Mouse (Mus musculus) midbrain, embryonic 16.5 days (tissue): ENCODE results near the gene Gm49486. TPM values are rescaled to one million over a fixed set of nuclear protein-coding genes. Genes with fewer than 3 reads are reported as not detected.

Source experiments
- ATAC-seq: fragments of 200-750 bp; cut with Nextera tagmentation; 2 replicates; pipeline ENCODE4 v1.8.0; 2017; ENCODE audit warnings: moderate TSS enrichment
- H3K27ac ChIP-seq: fragments of 300-500 bp; sonication (generic); 2 replicates; pipeline ENCODE4 v1.5.1; 2014; ENCODE audit warnings: mild to moderate bottlenecking, low read length, mixed read lengths
- H3K27me3 ChIP-seq: fragments of 300-500 bp; sonication (generic); 2 replicates; pipeline ENCODE4 v1.6.1; 2014; ENCODE audit warnings: low read depth, low read length, mixed read lengths; ENCODE audit not compliant: control insufficient read depth, insufficient read depth
- H3K36me3 ChIP-seq: fragments of 300-500 bp; sonication (generic); 2 replicates; pipeline ENCODE4 v1.6.1; 2014; ENCODE audit warnings: mild to moderate bottlenecking, low read length, moderate library complexity, mixed read lengths; ENCODE audit not compliant: control insufficient read depth, insufficient read depth
- H3K4me1 ChIP-seq: fragments of 300-500 bp; sonication (generic); 2 replicates; pipeline ENCODE4 v1.6.1; 2014; ENCODE audit warnings: mild to moderate bottlenecking, low read length, mixed read lengths; ENCODE audit not compliant: control insufficient read depth, insufficient read depth
- H3K4me2 ChIP-seq: fragments of 300-500 bp; sonication (generic); 2 replicates; pipeline ENCODE4 v1.6.1; 2014; ENCODE audit warnings: mild to moderate bottlenecking, low read length, mixed read lengths
- H3K4me3 ChIP-seq: fragments of 300-500 bp; sonication (generic); 2 replicates; pipeline ENCODE4 v1.5.1; 2014; ENCODE audit warnings: low read depth, mild to moderate bottlenecking, low read length, moderate library complexity, mixed read lengths
- H3K9ac ChIP-seq: fragments of 300-500 bp; sonication (generic); 2 replicates; pipeline ENCODE4 v1.6.1; 2014; ENCODE audit warnings: low read depth, low read length, mixed read lengths
- H3K9me3 ChIP-seq: fragments of 300-500 bp; sonication (generic); replicated peaks from 2 replicates; pipeline ENCODE4 v1.6.1; 2014; ENCODE audit warnings: mild to moderate bottlenecking, low read length, mixed read lengths; ENCODE audit not compliant: control insufficient read depth, poor library complexity, severe bottlenecking
- WGBS: fragments of 180-500 bp; shearing (Covaris S2); extraction: QIAGEN DNeasy Blood & Tissue Kit; methylation state at CpG from one replicate; pipeline ENCODE4 v1.1.7; 2014; 5-methylcytosine and 5-hydroxymethylcytosine counted together
- polyA plus RNA-seq: library from polyadenylated mRNA; unstranded; fragments of >200 nt; fragmentation: Nextera tagmentation; extraction: Ambion mirVana; gene quantifications from 2 replicates; pipeline ENCODE4 v1.2.1, GENCODE M21; 2015

Gm49486 gene
- polyA plus RNA-seq, 1 experiment from 2014 or later: 1.3 TPM

DNA sequence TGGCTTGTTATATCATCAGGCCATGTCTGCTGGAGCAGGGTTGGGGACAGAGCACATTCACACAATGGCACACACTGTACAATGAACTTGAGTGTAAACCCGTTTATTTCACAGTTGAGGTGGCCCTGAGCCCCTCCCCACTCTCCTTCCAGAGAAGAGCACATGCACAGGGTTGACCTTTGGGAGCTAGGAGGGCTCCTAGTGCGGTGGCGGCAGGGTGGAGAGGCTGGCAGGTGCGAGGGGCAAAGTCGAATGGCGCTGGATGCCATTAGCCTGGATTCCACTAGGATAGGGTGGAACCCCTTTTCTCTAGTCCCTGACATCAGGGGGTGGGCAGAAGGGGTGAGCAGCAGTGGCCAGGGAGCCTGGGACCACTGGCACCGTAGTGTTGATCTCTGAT lies 57.0 kb downstream of the Gm49486 start:
- Histone ChIP-seq H3K9ac (no peak overlapping the region), H3K27ac (no peak overlapping the region), H3K9me3 (no peaks in the 10 kb centered on the region), H3K4me2 (no peak overlapping the region), H3K36me3 (0 out of 2 replicates have a peak, but pooled peaks cover 2% of the 10 kb centered on the region), H3K4me3 (no peak overlapping the region), H3K4me1 (no peaks in the 10 kb centered on the region), H3K27me3 (no peaks in the 10 kb centered on the region)
- 95% methylated on average over 7 of the region's 7 CpGs for WGBS
- no peak for ATAC-seq

DNA sequence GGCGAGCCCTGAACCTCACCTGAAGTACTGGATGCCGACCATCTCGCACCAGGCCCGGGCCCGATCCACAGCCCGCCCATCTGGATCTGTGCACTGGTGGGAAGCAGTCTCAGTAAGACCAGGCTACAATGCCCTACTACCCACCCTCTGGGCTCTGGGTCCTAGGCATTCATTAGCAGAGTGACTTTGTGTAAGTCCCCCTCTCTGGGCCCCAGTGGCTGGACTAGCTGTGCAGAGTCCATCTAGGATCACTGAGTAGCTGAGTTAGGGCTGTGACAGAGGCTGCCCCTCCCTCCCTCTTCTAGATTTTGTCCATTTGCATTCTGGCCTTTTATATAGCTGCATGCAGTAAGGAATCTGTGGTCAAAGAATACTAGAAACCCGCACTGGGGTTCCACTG lies 57.9 kb downstream of the Gm49486 start:
- H3K4me1 ChIP-seq: no peaks in the 10 kb centered on the region
- no peak overlapping the region for H3K4me3 ChIP-seq
- no peak for ATAC-seq
- H3K36me3 ChIP-seq: 0 out of 2 replicates have a peak, but pooled peaks cover 2% of the 10 kb centered on the region
- WGBS: 91% methylated on average over 7 of the region's 7 CpGs
- H3K9ac ChIP-seq: no peak overlapping the region
- H3K4me2 ChIP-seq: no peak overlapping the region
- H3K27me3 ChIP-seq: no peaks in the 10 kb centered on the region
- H3K27ac ChIP-seq: no peak overlapping the region
- no peaks in the 10 kb centered on the region for H3K9me3 ChIP-seq

DNA sequence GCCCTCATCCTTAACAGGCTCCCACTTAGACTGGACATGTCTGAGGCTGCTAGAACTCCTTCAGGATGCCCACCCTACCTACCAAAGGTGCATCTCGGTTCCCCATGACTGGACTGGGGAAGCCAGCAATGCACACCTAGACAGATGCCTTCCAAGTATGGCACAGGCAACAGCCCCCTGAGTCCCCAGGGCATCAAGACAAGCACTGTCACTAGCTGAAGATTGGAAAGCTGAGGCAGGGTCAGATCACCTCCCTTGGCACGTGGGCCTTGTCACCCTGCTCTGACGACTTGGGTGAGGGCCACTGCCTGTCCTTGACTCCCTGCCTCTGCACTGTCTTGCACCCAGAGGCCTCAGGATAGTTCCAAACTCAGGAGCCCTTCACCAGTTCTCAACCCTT lies 59.2 kb downstream of the Gm49486 start:
- Histone ChIP-seq H3K36me3 (0 out of 2 replicates have a peak, but pooled peaks cover 2% of the 10 kb centered on the region), H3K4me1 (no peaks in the 10 kb centered on the region), H3K27ac (no peak overlapping the region), H3K9ac (no peak overlapping the region), H3K4me3 (no peak overlapping the region), H3K9me3 (no peaks in the 10 kb centered on the region), H3K27me3 (no peaks in the 10 kb centered on the region), H3K4me2 (no peak overlapping the region)
- ATAC-seq: no peak
- WGBS: 89% methylated on average over 3 of the region's 3 CpGs

DNA sequence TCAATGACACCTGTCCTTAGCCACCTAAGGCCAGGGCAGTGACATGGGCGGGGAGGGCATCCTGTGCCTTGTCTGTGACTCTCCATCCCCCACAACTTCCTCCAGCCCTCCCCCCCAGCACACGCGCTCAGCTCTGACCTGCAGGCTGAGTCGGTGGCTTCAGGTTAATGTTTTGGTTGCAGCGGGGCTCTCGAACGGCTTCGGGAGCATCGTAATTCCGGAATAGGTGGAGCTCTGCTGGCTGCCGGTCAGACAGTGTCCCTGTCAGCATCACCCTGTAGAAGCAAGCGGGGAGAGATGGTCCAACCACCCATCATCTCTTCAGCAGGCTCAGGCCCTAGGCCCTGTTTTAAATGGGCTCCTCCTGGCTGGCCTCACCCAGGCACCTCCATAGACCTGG lies 60.2 kb downstream of the Gm49486 start:
- 96% methylated on average over 12 of the region's 12 CpGs for WGBS
- Histone ChIP-seq H3K27me3 (no peaks in the 10 kb centered on the region), H3K9me3 (no peaks in the 10 kb centered on the region), H3K9ac (no peak overlapping the region), H3K27ac (no peak overlapping the region), H3K36me3 (0 out of 2 replicates have a peak, but pooled peaks cover 2% of the 10 kb centered on the region), H3K4me2 (no peak overlapping the region), H3K4me3 (no peak overlapping the region), H3K4me1 (no peaks in the 10 kb centered on the region)
- no peak for ATAC-seq

DNA sequence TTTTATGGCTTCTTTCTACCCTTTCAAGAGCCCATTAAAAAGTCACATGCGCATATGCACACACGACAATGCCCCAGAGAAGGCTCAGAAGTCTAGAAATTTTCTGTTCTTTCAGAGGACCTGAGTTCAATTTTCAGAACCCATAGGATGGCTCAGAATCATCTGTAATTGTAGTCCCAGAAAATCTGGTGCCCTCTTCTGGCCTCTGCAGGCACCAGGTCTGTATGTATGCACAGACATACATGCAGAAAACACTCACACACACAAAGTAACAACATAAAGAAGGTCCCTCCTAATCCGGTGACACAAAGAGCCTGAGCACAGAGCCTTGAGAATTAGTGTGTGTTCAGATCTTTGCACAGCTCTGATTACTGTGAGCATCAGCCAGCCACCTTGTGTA lies 61.1 kb downstream of the Gm49486 start:
- no peak for ATAC-seq
- no peaks in the 10 kb centered on the region for H3K9me3 ChIP-seq
- WGBS: 87% methylated on average over 3 of the region's 3 CpGs
- H3K27me3 ChIP-seq: no peaks in the 10 kb centered on the region
- 0 out of 2 replicates have a peak, but pooled peaks cover 2% of the 10 kb centered on the region for H3K36me3 ChIP-seq
- H3K4me3 ChIP-seq: no peak overlapping the region
- H3K9ac ChIP-seq: no peak overlapping the region
- no peaks in the 10 kb centered on the region for H3K4me1 ChIP-seq
- H3K4me2 ChIP-seq: no peak overlapping the region
- H3K27ac ChIP-seq: no peak overlapping the region

DNA sequence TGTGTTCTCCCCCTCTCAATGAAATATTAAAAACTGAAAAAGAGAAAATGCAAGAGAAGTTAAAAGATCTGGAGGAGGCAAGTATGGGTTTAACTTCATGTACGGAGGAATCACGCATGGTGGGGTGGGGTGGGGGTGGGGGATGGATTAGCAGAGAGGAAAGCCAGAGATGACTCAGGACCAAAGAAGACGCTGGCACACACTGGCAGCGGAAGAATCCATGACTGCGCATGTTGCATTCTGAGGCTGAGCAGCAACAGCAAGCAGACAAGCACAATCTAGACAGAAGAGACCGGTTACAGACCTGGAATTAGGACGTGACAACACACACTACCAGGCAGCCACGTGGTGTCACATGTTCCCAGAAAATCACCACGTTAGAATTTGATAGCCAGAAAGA lies 63.6 kb downstream of the Gm49486 start:
- Histone ChIP-seq H3K27ac (no peak overlapping the region), H3K36me3 (0 out of 2 replicates have a peak, but pooled peaks cover 2% of the 10 kb centered on the region), H3K4me1 (no peaks in the 10 kb centered on the region), H3K4me2 (no peak overlapping the region), H3K27me3 (no peaks in the 10 kb centered on the region), H3K9ac (no peak overlapping the region), H3K4me3 (no peak overlapping the region), H3K9me3 (no peaks in the 10 kb centered on the region)
- ATAC-seq: no peak
- WGBS: 89% methylated on average over 9 of the region's 9 CpGs

DNA sequence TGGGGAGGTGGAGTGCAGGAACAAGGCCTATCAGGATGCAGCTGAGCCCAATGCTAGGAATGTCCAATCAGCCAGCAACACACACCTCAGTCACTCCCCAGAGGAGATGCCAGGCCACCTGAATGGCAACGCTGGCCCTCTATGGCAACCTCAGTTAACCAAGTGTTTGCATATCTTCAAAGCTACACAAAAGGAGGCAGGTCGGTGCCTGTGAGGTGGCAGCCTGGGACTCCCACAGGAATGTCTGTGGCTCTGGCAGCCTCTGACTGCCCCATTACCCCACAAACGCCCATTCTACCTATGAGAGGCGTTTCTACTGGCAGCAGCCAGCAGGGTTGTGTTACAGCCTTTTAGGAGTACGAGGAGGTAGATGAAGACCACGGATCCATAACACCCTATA lies 69.4 kb downstream of the Gm49486 start:
- Histone ChIP-seq H3K36me3 (no peaks in the 10 kb centered on the region), H3K4me1 (no peaks in the 10 kb centered on the region), H3K4me3 (no peak overlapping the region), H3K4me2 (no peak overlapping the region), H3K27ac (no peak overlapping the region), H3K27me3 (no peaks in the 10 kb centered on the region), H3K9ac (no peak overlapping the region), H3K9me3 (no peaks in the 10 kb centered on the region)
- 90% methylated on average over 6 of the region's 6 CpGs for WGBS
- ATAC-seq: no peak

DNA sequence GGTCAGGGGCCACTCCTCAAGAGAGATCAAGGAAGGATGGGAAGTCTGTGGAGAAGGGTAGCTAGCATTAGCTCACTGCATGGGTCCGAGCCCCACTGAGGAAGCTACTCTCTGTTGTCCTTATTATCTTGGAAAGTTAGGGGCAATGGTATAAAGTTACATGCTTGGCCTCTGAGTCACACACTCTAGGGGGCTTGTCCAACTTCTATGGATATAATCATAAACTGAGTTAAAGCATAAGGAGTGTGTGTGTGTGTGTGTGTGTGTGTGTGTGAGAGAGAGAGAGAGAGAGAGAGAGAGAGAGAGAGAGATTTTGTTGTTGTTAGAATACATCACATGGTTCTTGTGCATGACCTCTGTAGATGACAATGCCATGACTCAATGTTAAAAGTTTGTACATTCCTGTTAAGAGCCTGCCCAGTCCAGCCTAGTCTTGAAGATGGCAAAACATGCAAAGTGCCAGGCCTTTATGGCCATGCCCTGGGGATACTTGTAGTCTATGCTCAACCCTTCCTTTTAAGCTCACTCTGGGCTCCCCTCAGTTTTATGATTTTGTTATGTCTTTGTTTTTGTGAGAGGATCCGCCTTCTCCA lies 70.5 kb downstream of the Gm49486 start:
- Histone ChIP-seq H3K27ac (no peak overlapping the region), H3K9me3 (no peaks in the 10 kb centered on the region), H3K4me3 (no peak overlapping the region), H3K4me2 (no peak overlapping the region), H3K4me1 (no peaks in the 10 kb centered on the region), H3K36me3 (no peaks in the 10 kb centered on the region; the same call in 1 of the 2 replicates), H3K27me3 (no peaks in the 10 kb centered on the region), H3K9ac (no peak overlapping the region)
- no peak for ATAC-seq
- WGBS: 86% methylated on average over 2 of the region's 2 CpGs

DNA sequence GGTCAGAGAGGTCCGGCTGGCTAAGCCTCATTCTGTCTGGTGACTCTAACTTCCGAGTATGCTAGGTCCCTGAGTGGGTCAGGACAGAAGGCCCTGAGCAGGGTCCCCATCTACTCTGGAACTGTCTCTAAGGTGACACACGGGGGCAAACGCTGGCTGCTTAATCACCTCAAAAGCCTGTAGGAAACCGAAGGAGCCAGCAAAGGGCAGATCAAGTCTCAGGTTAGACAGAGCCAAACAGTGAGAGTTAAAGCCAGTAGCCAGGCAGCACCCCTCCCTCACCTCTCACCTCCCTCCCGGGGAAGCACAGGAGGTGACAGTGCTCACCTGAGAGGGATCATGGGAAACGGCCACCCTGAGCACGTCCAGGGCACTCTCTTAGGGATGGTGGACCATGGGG lies 74.5 kb downstream of the Gm49486 start:
- H3K4me2 ChIP-seq: no peak overlapping the region
- ATAC-seq: no peak
- no peaks in the 10 kb centered on the region for H3K9me3 ChIP-seq
- no peak overlapping the region for H3K4me3 ChIP-seq
- H3K27me3 ChIP-seq: no peaks in the 10 kb centered on the region
- H3K4me1 ChIP-seq: no peaks in the 10 kb centered on the region
- H3K9ac ChIP-seq: no peak overlapping the region
- no peak overlapping the region for H3K27ac ChIP-seq
- WGBS: 91% methylated on average over 8 of the region's 8 CpGs
- H3K36me3 ChIP-seq: no peaks in the 10 kb centered on the region; the same call in none of the 2 replicates
